Mouse (Mus musculus) liver, embryonic 14.5 days (tissue): ENCODE results near the gene Defb48.

Experiments
- CTCF ChIP-seq: IDR thresholded peaks from 2 replicates; pipeline ENCODE4 v1.5.1; 2016; ENCODE audit warnings: antibody characterized with exemption, low read depth, control low read depth
- EP300 ChIP-seq: IDR thresholded peaks from 2 replicates; pipeline ENCODE4 v1.6.1; 2016; ENCODE audit warnings: antibody characterized with exemption, low read depth

- TF ChIP-seq EP300 (no peak), CTCF (peak; percentile 58)
These were observed 44.9 kb downstream of the Defb48 start for GRCm38 (mm10) chr14:62939435-62939834.
